Mouse (Mus musculus): Measurements from ENCODE around the gene Pinlyp.

Gene Pinlyp

GRCm38 (mm10) chr7:24546068-24546614 is at the start of gene Pinlyp, which contains the start of gene Xrcc1:
TSS of gene Pinlyp (minus strand) at chr7:24546118.
TSS of gene Xrcc1 (plus strand) at chr7:24546289.
- DNase-seq (ENCODE audit: inconsistent ontology term), result no peak

GRCm38 (mm10) chr7:24595464-24595863 is 49.5 kb upstream of the Pinlyp start:
- DNase-seq (ENCODE audit: inconsistent ontology term), result no peak

GRCm38 (mm10) chr7:24594309-24594803 is 48.4 kb upstream of the Pinlyp start:
- no peak for DNase-seq (ENCODE audit: inconsistent ontology term)

- DNase-seq (ENCODE audit: inconsistent ontology term), result peak; percentile 75
Measured at GRCm38 (mm10) chr7:24593621-24594308, 47.8 kb upstream of the Pinlyp start.

GRCm38 (mm10) chr7:24592781-24593180 is 46.9 kb upstream of the Pinlyp start:
- DNase-seq (ENCODE audit: inconsistent ontology term), result no peak

DNA sequence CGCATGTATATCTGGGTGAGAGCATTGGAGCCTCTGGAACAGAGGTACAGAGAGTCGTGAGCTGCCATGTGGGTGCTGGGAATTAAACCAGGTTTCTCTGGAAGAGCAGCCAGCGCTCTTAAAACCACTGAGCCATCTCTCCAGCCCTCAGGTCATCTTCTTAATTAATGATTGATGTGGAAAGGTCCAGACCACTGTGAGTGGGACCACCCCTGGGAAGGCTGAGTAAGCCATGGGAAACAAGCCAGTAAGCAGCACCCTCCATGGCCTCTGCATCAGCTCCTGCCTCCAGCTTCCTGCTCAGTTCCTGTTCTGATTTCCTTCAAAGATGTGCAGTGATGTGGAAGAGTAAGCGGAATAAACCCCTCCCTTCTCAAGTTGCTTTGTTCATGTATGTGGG is 46.2 kb upstream of the Pinlyp start:
- DNase-seq (ENCODE audit: inconsistent ontology term), result no peak

DNA sequence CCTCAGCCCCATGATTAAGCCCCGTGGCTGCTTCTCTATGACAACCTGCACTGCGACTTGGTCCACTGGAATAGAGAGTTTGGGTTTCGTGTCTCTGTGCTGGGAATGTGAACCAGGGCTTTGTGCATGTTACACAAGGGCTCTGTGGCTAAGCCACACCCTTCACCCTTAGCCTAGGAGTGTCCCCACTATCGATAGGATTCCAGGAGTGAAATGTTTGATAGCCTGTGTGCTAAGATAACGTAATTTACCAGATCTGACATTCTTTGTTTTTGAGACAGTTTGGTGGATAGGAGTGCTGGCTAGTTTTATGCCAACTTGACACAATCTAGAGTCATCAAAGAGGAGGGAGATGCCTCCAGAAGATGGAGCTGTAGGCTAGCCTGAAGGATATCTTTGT is 45.8 kb upstream of the Pinlyp start:
- no peak for DNase-seq (ENCODE audit: inconsistent ontology term)

DNA sequence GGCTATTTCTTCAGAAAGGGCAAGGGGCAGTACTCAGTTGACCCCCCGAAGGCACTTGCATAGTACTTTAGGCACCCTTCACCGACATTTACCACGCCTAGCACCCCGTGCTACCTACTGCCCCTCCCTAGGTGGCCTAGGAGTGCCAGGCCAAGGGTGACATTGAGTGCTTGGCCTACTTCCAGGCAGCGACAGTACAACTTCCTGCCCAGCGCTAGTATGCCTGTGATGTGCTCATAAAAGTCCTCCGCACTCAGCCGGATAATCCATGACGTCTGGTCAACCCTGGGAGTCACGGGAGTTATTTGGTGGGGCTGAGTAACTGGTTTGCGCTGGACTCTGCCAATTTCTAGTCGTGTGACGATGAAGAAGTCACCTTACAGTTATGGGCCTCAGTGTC is 42.4 kb upstream of the Pinlyp start:
- DNase-seq (ENCODE audit: inconsistent ontology term), result no peak

DNA sequence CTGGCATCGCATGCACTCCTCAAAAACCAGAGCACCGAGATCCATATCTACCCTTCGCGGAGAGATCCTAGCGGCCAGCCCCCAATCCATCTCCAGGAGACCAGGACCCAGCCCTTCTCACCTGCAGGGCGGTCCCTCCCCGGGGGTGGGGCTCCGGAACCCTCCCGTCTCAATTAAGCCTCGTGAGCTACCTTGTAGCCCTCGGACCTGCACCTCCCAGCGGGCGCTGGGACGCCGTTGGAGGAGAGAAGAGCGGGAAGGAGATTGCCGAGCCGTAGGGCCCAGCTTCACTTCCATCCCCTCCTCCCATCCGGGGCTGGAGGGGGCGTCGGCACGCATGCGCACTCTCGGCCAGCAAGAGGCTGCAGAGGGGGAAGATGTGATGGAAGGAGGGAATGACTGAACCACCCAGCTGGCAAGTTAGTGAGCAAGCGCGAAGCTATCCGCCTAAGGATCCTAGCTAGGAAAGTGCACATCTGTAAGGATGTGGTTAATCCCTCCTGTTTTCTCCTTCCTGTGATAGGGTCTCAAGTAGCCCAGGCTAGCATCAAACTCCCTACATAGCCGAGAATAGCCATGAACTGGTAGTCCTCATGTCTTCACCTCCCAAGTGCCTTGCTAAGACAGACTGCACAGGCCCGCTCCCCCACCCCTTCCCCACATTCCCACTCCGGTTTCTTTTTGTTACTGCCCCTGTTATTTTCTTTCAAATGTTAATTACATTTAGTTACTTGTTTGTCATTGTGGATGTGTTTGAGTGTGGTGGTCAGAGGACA is 41.6 kb upstream of the Pinlyp start, which contains the start of the genes Ethe1 and Zfp575:
Gene Ethe1 (plus strand): TSS at position 214 of the 776 bp plus-strand sequence.
Gene Zfp575 (minus strand): TSS at position 312 of the 776 bp plus-strand sequence.
- DNase-seq (ENCODE audit: inconsistent ontology term), result peak; percentile 69

DNA sequence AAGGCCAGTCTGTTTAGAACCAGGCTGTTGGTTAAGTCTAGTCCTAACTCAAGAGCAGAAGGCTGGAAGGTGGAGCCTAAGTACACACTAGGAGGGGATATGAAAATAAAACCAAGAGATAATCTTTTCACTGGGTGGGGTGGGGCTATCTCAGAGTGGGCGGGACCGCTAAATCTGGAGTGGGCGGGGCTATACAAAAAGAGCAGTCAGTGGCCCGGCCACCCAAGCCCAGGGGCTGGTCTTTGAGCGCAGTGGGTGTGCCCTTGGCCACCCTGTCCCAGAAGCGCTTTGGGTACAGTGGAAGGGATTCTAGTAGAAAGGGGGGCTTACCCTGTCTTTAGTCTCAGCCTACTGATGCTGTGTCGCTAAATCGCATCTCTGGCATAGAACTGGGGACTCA is 40.9 kb upstream of the Pinlyp start:
- DNase-seq (ENCODE audit: inconsistent ontology term), result no peak

- DNase-seq (ENCODE audit: inconsistent ontology term), result no peak
Measured at GRCm38 (mm10) chr7:24585995-24586394, 40.1 kb upstream of the Pinlyp start.

DNA sequence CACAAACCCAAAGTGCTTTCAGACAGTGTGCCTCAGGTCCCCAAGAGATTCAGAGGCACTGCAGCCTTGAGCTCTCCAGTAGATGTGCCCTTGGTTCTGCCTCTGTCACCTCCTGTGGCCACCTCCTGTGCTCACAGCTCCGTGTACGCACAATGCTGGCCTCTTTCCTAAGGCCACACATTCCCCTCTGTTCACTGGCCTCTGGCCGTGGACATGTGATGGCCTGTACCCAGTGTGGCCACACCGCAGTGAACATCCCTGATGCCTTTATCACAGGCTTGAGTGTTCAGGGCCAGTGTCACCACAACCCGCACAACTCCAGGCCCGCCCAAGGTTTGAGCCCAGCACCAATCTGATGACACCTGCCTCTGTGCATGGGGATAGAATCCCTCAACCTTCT is 39.0 kb upstream of the Pinlyp start:
- DNase-seq (ENCODE audit: inconsistent ontology term), result no peak

- no peak for DNase-seq (ENCODE audit: inconsistent ontology term)
Measured at GRCm38 (mm10) chr7:24577811-24578210, 31.9 kb upstream of the Pinlyp start.

GRCm38 (mm10) chr7:24574224-24574796 is 28.4 kb upstream of the Pinlyp start:
- peak; percentile 55 for DNase-seq (ENCODE audit: inconsistent ontology term)

GRCm38 (mm10) chr7:24572455-24572854 is 26.5 kb upstream of the Pinlyp start:
- no peak for DNase-seq (ENCODE audit: inconsistent ontology term)

- no peak for DNase-seq (ENCODE audit: inconsistent ontology term)
Measured at GRCm38 (mm10) chr7:24571071-24571470, 25.2 kb upstream of the Pinlyp start.

DNA sequence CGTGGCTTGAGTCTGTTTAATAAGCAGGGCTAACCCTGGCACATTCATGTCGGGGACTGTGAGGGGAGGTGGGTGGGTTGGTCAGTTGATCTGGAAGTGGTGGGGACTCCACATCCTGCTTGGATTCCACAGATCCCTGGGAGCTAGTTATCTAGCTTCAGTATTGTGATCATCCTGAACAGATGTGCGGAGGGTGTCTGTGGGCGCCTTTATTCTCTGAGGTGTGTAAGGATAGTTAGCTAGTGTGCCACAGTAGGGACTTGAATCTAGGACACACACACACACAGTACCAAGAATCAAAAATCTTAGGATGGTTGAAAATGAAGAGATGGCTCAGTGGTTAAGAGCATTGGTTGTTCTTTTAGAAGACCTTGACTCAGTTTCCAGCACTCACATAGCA is 22.6 kb upstream of the Pinlyp start:
- no peak for DNase-seq (ENCODE audit: inconsistent ontology term)

DNA sequence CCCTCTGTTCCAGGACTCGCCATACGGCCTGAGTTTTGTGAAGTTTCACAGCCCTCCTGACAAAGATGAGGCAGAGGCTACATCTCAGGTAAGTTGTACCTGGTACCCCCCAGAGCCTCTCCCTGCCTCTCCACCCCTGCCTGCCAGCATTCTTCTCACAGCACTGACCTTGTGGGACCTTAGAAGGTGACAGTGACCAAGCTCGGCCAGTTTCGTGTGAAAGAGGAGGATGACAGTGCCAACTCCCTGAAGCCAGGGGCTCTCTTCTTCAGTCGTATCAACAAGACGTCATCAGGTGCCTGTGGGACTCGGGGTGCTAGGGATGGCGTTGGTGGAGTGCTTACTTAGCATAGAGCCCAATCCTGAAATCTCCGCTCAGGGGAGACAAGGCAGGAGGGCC is 20.3 kb upstream of the Pinlyp start:
- no peak for DNase-seq (ENCODE audit: inconsistent ontology term)

GRCm38 (mm10) chr7:24565627-24566026 is 19.7 kb upstream of the Pinlyp start:
- DNase-seq (ENCODE audit: inconsistent ontology term), result no peak

- DNase-seq (ENCODE audit: inconsistent ontology term), result peak; percentile 12
Measured at GRCm38 (mm10) chr7:24564607-24565265, 18.8 kb upstream of the Pinlyp start.

DNA sequence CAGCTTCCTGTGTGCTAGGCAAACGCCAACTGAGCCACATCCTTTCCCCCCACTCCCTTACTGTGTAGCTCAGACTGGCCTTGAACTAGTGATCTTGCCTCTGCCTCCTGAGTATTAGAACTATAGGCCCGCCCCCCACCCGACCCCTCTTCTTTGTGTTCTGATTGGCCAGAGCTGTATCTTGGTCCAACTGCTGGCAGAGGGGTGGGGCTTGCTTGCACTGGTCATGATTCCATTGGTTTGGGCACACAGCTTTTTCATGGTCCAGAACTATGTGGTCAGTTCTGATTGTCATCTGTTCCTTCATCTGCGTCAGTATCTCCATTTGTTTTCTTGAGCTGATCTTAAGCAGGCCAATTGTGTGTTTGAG is 17.9 kb upstream of the Pinlyp start:
- DNase-seq (ENCODE audit: inconsistent ontology term), result no peak
